Mouse (Mus musculus) liver, embryonic 12.5 days (tissue): ENCODE results near the gene Cep78. TPM values are rescaled to one million over a fixed set of nuclear protein-coding genes. Genes with fewer than 3 reads are reported as not detected.

ENCODE experiments used
- ATAC-seq: fragments of 200-750 bp; cut with Nextera tagmentation; 2 replicates; pipeline ENCODE4 v1.8.0; 2017; ENCODE audit warnings: moderate number of reproducible peaks, mild to moderate bottlenecking, moderate library complexity
- H3K27ac ChIP-seq: fragments of 300-500 bp; sonication (generic); 2 replicates; pipeline ENCODE4 v1.5.1; 2016; ENCODE audit warnings: mild to moderate bottlenecking
- H3K27me3 ChIP-seq: fragments of 300-500 bp; sonication (generic); replicated peaks from 2 replicates; pipeline ENCODE4 v1.6.1; 2016; ENCODE audit warnings: mild to moderate bottlenecking, moderate library complexity
- H3K36me3 ChIP-seq: fragments of 300-500 bp; sonication (generic); 2 replicates; pipeline ENCODE4 v1.6.1; 2016; ENCODE audit warnings: mild to moderate bottlenecking, moderate library complexity
- H3K4me1 ChIP-seq: fragments of 300-500 bp; sonication (generic); 2 replicates; pipeline ENCODE4 v1.6.1; 2016
- H3K4me2 ChIP-seq: fragments of 300-500 bp; sonication (generic); 2 replicates; pipeline ENCODE4 v1.6.1; 2016; ENCODE audit warnings: mild to moderate bottlenecking, moderate library complexity
- H3K4me3 ChIP-seq: fragments of 300-500 bp; sonication (generic); 2 replicates; pipeline ENCODE4 v1.5.1; 2016; ENCODE audit warnings: mild to moderate bottlenecking, moderate library complexity
- H3K9ac ChIP-seq: fragments of 300-500 bp; sonication (generic); 2 replicates; pipeline ENCODE4 v1.6.1; 2016; ENCODE audit warnings: mild to moderate bottlenecking, moderate library complexity
- H3K9me3 ChIP-seq: fragments of 300-500 bp; sonication (generic); replicated peaks from 2 replicates; pipeline ENCODE4 v1.6.1; 2016; ENCODE audit warnings: mild to moderate bottlenecking, moderate library complexity
- WGBS: fragments of 180-500 bp; shearing (Covaris S2); methylation state at CpG from one replicate; pipeline ENCODE4 v1.1.7; 2016; ENCODE audit not compliant: insufficient replicate concordance; 5-methylcytosine and 5-hydroxymethylcytosine counted together
- polyA plus RNA-seq: library from polyadenylated mRNA; unstranded; fragments of >200 nt; fragmentation: Nextera tagmentation; extraction: Ambion mirVana; gene quantifications from 2 replicates; pipeline ENCODE4 v1.2.1, GENCODE M21; 2016

The Cep78 gene
- polyA plus RNA-seq, 1 experiment from 2014 or later, result 17.6 TPM

GRCm38 (mm10) chr19:16007131-16007530, 22.3 kb upstream of the Cep78 start:
- no peak overlapping the region for H3K9ac ChIP-seq
- no peaks in the 10 kb centered on the region for H3K9me3 ChIP-seq
- H3K36me3 ChIP-seq, result no peaks in the 10 kb centered on the region
- ATAC-seq, result no peak
- no peak overlapping the region for H3K4me3 ChIP-seq
- no peaks in the 10 kb centered on the region for H3K4me1 ChIP-seq
- H3K27ac ChIP-seq, result no peak overlapping the region
- no peaks in the 10 kb centered on the region for H3K27me3 ChIP-seq
- H3K4me2 ChIP-seq, result no peak overlapping the region
- 58% methylated on average over 8 of the region's 8 CpGs for WGBS

GRCm38 (mm10) chr19:15998157-15998556, 13.4 kb upstream of the Cep78 start:
- Histone ChIP-seq H3K4me2 (no peak overlapping the region), H3K4me1 (no peaks in the 10 kb centered on the region)

GRCm38 (mm10) chr19:15996901-15997564, 12.2 kb upstream of the Cep78 start:
- ATAC-seq, result no peak
- Histone ChIP-seq H3K9me3 (no peaks in the 10 kb centered on the region), H3K9ac (no peak overlapping the region), H3K4me2 (no peak overlapping the region), H3K27ac (no peak overlapping the region), H3K4me1 (no peaks in the 10 kb centered on the region), H3K36me3 (no peaks in the 10 kb centered on the region), H3K27me3 (no peaks in the 10 kb centered on the region), H3K4me3 (no peak overlapping the region)
- WGBS, result 67% methylated on average over 12 of the region's 12 CpGs

More at GRCm38 (mm10) chr19:15998157-15998556, 13.4 kb upstream of the Cep78 start:
- Histone ChIP-seq H3K27ac (no peak overlapping the region), H3K4me3 (no peak overlapping the region), H3K9ac (no peak overlapping the region), H3K9me3 (no peaks in the 10 kb centered on the region), H3K27me3 (no peaks in the 10 kb centered on the region), H3K36me3 (no peaks in the 10 kb centered on the region)
- ATAC-seq, result no peak
- under 1% methylated on average over 3 of the region's 3 CpGs for WGBS

GRCm38 (mm10) chr19:15990102-15990501, 5.3 kb upstream of the Cep78 start:
- Histone ChIP-seq H3K9ac (no peak overlapping the region), H3K4me2 (no peak overlapping the region), H3K27me3 (no peaks in the 10 kb centered on the region), H3K4me3 (no peak overlapping the region), H3K4me1 (peaks cover 3% of the 10 kb centered on the region; the same call in 1 of the 2 replicates), H3K36me3 (no peaks in the 10 kb centered on the region), H3K9me3 (no peaks in the 10 kb centered on the region), H3K27ac (no peak overlapping the region)
- 62% methylated on average over 1 of the region's 1 CpGs for whole genome bisulfite sequencing
- no peak for ATAC-seq

- Histone ChIP-seq H3K4me1 (peaks cover 24% of the 10 kb centered on the region), H3K27me3 (no peaks in the 10 kb centered on the region), H3K36me3 (peaks cover 10% of the 10 kb centered on the region; the same call in 1 of the 2 replicates), H3K9ac (peak overlapping the region; percentile 86; the same call in 1 of the 2 replicates), H3K27ac (no peak overlapping the region), H3K9me3 (no peaks in the 10 kb centered on the region), H3K4me3 (peak overlapping the region; percentile 82), H3K4me2 (peak overlapping the region; percentile 92)
- 25% methylated on average over 10 of the region's 10 CpGs for WGBS
- no peak; the same call in 1 of the 2 replicates for ATAC-seq
Measured at GRCm38 (mm10) chr19:15985172-15985713, 454 bp upstream of the Cep78 start.

GRCm38 (mm10) chr19:15983739-15984344, 947 bp downstream of the Cep78 start:
- peak overlapping the region; percentile 86 for H3K9ac ChIP-seq
- no peaks in the 10 kb centered on the region for H3K9me3 ChIP-seq
- no peaks in the 10 kb centered on the region for H3K27me3 ChIP-seq
- H3K4me1 ChIP-seq, result peaks cover 29% of the 10 kb centered on the region
- ATAC-seq, result no peak
- WGBS, result 41% methylated on average over 15 of the region's 15 CpGs
- H3K4me2 ChIP-seq, result peak overlapping the region; percentile 92
- H3K27ac ChIP-seq, result peak overlapping the region; percentile 84
- H3K4me3 ChIP-seq, result peak overlapping the region; percentile 82
- H3K36me3 ChIP-seq, result peaks cover 21% of the 10 kb centered on the region

GRCm38 (mm10) chr19:15982926-15983738, 1.7 kb downstream of the Cep78 start:
- peaks cover 29% of the 10 kb centered on the region for H3K4me1 ChIP-seq
- no peaks in the 10 kb centered on the region for H3K9me3 ChIP-seq
- WGBS, result 61% methylated on average over 9 of the region's 10 CpGs
- no peak for ATAC-seq
- H3K27ac ChIP-seq, result no peak overlapping the region
- peak overlapping the region; percentile 92 for H3K4me2 ChIP-seq
- no peak overlapping the region for H3K9ac ChIP-seq
- peaks cover 27% of the 10 kb centered on the region for H3K36me3 ChIP-seq
- no peaks in the 10 kb centered on the region for H3K27me3 ChIP-seq
- H3K4me3 ChIP-seq, result no peak overlapping the region

- Histone ChIP-seq H3K27ac (no peak overlapping the region), H3K36me3 (peaks cover 38% of the 10 kb centered on the region), H3K27me3 (no peaks in the 10 kb centered on the region), H3K4me1 (peaks cover 29% of the 10 kb centered on the region), H3K4me3 (no peak overlapping the region), H3K4me2 (no peak overlapping the region), H3K9ac (no peak overlapping the region), H3K9me3 (no peaks in the 10 kb centered on the region)
- 59% methylated on average over 4 of the region's 4 CpGs for WGBS
- no peak for ATAC-seq
Measured at GRCm38 (mm10) chr19:15981861-15982260, 2.9 kb downstream of the Cep78 start.

GRCm38 (mm10) chr19:15973365-15973764, 11.4 kb downstream of the Cep78 start:
- ATAC-seq, result no peak
- no peak overlapping the region for H3K9ac ChIP-seq
- WGBS, result 82% methylated on average over 4 of the region's 4 CpGs
- H3K36me3 ChIP-seq, result peaks cover 82% of the 10 kb centered on the region
- H3K27ac ChIP-seq, result no peak overlapping the region
- no peak overlapping the region for H3K4me3 ChIP-seq
- H3K4me2 ChIP-seq, result no peak overlapping the region
- no peaks in the 10 kb centered on the region for H3K27me3 ChIP-seq
- no peaks in the 10 kb centered on the region for H3K9me3 ChIP-seq
- H3K4me1 ChIP-seq, result peaks cover 6% of the 10 kb centered on the region; the same call in 1 of the 2 replicates

- Histone ChIP-seq H3K36me3 (peaks cover 60% of the 10 kb centered on the region), H3K9ac (no peak overlapping the region), H3K27ac (no peak overlapping the region), H3K9me3 (no peaks in the 10 kb centered on the region), H3K4me1 (no peaks in the 10 kb centered on the region), H3K4me2 (no peak overlapping the region), H3K27me3 (no peaks in the 10 kb centered on the region), H3K4me3 (no peak overlapping the region)
- WGBS, result 48% methylated on average over 3 of the region's 3 CpGs
- ATAC-seq, result peak; percentile 68
Measured at GRCm38 (mm10) chr19:15965082-15965481, 19.7 kb downstream of the Cep78 start.

GRCm38 (mm10) chr19:15964533-15964932, 20.3 kb downstream of the Cep78 start:
- Histone ChIP-seq H3K4me1 (no peaks in the 10 kb centered on the region), H3K4me2 (no peak overlapping the region), H3K27ac (no peak overlapping the region), H3K9ac (no peak overlapping the region), H3K36me3 (peaks cover 59% of the 10 kb centered on the region), H3K4me3 (no peak overlapping the region), H3K9me3 (no peaks in the 10 kb centered on the region), H3K27me3 (no peaks in the 10 kb centered on the region)
- ATAC-seq, result 0 out of 2 replicates have a peak, but pooled peaks have one; percentile 15
- WGBS, result 82% methylated on average over 7 of the region's 7 CpGs
